Mouse (Mus musculus) granulocyte monocyte progenitor cell, adult 5-6 weeks (primary cell): ENCODE measurements around the gene Sec11a. TPM values are rescaled to one million over a fixed set of nuclear protein-coding genes. Genes with fewer than 3 reads are reported as not detected.
"Not testable (repeated sequence)": the region's sequence is repeated elsewhere in the genome, so short reads cannot be mapped to it uniquely, and the experiment has no call there.

Source experiments
- ATAC-seq: replicated peaks from 2 replicates; pipeline ENCODE4 v1.8.0; 2016; ENCODE audit warnings: mild to moderate bottlenecking, moderate TSS enrichment, inconsistent platforms; ENCODE audit not compliant: poor library complexity, severe bottlenecking
- total RNA-seq, 2 experiments: library from RNA; stranded (forward) in 1 of 2; stranded (reverse) in 1 of 2; fragments of 200-712, 200-1000 nt in 1 of 2; fragments of >200 nt in 1 of 2; fragmentation: Nextera tagmentation in 1 of 2; gene quantifications; 2 replicates each; pipeline ENCODE4 v1.2.3; 2014 to 2017

The Sec11a gene
- total RNA-seq (2014; fragmentation: Nextera tagmentation): 144 and 167 TPM in 2 replicates
- total RNA-seq (2017): 393 and 465 TPM in 2 replicates

DNA sequence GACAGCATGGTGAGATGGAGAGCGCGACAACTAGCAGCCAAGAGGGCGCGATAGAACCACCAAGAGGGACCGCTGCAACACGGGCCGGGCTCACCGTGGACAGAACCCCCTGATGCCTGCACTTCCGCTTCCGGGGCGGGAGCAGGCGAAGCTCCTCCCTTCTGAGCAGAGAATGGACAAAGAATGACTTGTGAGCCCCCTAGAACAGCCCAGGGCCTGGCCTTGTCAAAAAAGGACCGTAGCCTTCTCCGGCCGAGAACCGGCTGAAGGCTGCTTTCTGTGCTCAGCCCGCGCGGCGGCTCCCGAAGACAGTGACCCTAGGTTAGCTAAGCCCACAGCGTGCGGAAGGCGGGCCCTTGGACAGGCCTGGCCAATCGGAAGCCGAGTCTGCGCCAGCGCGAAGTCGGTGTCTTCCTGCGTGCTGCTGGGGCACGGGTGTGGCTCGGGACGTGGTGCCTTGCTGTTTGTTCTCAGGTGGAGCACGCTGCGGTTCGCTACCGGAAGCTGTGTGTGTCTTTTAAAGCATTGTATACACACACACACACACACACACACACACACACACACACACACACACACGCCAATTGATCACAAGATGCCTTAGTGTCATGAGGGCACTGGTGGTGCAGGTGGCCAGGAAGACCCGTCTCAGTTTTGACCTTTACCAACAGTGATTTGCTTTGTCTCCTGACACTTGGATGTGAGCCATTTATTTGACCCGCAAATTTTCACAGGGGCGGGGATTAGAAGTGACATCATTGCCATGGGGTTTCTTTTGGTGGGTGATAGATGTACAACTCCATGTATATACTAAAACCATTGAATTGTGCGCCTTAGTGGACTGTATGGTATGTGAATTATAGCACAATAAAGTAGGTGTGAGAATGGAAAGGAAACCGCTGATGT, at the start of gene Sec11a:
TSS of gene Sec11a (minus strand) at position 336 of the 906 bp plus-strand sequence.
- peak; percentile 96 for ATAC-seq

DNA sequence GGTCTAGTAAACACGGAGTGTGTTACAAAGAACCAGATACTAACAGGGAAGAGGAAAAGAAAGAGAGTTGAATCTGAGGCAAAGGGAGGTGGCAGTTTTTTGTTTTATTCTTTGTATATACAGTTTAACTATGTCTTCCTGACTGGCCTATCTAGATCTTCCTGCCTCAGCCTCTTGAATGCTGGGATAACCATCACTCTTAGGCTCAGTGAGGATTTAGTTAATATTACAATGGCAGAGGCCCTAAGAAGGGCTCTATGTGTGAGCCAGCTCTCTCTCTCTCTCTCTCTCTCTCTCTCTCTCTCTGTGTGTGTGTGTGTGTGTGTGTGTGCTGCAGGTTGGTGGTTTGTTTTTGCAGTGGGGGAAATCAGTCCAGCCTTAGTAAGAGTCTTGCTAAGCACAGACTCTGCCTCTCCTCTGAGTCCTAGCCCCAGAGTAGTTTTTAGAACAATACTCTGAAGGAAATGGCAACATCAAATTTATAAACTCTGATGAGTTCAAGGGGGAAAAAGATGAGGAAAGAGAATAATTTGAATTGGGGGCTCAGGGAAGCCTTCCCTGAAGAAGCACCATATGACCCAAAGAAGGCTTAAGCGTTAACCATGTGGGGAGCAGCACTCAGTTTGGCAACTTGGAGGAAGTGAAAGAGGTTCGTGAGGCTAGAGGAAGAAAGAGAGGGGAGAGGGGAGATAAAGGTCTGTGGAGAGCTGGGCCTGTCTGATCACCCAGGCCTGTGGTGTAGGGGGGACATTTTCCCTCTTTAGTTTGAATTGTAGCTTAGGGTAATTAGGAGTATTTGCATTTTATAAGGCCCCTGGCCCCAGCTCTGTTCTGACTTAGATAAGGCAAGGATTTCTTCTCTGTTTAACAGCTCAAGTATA, 47.9 kb upstream of the Sec11a start:
- peak; percentile 66 for ATAC-seq

DNA sequence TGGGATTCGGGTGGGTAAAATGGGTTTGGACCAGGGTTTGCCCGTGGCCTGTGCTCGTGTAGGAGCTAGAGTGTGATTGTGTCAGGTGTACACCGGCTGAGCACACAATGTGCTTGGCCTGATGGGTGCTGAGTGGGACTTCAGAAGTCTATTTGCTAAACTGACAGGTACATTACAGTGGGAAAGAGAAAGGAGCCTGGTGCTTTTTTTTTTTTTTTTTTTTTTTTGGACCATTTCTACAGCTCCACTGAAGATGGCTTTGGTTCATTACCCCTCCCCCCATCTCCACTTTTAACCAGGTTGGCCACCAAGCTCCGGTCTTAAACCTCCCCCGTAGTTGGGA, 47.1 kb upstream of the Sec11a start:
- no peak for ATAC-seq

DNA sequence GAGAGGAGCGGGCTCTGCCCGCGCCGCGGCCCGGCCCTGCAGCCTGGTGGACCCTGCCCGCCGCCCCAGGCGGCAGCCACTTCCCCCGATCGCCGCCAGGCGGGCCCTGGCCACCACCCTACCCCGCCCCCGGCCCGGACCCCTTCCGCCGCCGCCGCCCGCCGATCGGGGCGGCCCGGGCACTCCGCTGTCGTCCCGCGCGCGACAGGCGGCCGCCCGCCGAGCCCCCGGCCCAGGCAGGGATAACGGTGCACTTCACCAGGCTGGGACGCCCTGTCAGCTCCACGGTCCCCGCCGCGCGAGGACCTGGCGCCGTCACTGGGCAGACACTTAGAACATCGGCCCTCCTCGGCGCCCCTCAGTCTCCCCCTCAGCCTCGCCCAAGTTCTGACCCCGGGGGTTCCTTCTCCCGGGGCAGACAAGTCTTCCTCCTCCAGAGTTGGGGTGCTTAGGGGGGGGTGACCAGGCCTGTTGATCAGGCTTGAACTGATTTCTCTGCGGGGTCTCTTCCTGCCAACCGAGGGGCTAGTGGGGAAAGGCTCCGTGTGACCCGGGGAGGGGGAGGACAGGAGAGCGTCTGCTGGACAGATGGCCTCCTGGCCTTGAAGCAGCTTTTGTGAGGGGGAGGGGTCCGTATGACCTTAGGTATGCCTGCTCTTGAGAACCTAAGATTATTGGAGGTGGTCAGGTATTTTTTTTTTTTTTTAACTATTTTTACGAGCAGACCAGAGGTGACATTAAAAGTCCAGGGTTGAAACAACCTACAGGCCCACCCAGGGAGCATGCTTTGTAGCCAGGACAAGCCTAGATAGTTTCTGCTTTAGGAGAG, 46.5 kb upstream of the Sec11a start:
- ATAC-seq: peak; percentile 34

DNA sequence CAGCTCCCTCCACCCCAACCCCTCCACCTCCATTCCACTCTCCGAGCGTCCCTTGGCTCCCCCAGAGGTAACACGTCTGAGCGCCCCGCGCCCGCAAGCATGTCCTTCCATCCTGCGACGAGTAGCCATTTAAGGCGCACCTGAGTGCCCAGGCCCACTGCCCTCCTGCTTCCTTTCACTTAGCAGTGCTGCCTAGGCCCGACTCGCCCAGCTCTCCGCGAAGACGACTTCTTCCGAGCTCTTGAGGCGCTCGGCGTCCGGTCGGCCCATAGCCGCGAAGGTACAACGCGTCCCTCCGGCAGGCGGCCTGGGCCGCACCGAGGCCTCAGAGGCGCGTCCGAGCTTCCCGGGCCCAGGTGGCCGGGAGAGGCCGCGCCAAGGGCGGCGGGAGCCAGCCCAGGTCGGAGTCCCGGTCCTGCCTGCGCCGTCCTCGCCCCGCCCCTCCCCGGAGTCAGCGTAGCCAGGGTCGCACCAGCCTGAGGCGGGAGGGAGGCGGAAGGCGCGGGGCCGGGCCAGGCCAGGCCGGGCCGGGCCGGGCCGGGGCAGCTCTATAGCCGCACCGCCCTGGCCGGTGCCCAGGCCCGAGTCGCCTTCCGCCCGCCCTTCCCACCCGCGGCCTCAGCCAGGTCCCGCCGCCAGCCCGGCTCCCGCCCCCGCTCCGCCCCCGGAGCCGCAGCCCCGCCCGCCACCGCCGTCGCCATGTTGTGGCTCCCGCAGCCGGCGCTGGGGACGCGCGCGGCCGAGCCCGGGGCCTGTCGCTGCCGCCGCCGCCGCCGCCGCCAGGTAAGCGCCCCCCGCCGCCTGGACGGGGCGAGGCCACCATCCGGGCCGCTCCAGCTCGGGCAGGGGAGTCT, 45.6 kb upstream of the Sec11a start, which contains the start of gene Zfp592:
TSS of gene Zfp592 (plus strand) at position 702 of the 854 bp plus-strand sequence.
- peak; percentile 39 for ATAC-seq

DNA sequence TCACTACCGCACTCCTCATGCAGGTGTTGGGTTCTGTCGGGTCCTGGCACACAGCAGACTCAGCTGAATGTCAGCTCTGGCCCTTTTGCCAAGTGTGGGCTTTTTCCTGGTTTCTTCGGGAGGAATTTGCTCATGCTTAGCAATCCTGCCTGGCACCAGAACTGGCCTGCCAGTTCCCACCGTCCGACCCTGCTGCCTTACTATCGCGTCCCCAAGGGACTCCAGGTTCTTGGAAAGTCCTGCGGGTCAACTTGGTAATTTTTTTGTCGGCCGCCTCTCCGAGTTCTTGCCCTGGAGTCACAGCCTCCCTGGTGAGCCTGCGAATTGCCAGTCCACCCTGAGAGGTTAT, 45.0 kb upstream of the Sec11a start:
- no peak for ATAC-seq

DNA sequence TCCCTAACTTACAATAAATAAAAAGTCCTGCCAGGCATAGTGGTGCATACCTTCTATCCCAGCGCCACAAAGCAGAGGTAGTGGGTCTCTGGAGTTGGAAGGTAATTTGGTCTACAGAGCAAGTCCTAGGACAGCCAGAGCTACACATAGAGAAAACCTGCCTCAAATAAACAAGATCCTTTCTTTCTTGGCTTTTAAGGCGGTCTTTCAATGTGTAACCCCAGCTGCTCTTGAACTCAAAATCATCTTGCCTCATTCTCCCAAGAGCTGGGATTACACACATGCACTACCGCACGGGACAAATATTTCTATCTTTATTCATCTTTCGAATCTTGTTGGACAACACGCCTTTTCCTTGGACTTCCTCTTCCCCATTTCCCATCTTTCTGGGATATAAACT, 44.5 kb upstream of the Sec11a start:
- no peak for ATAC-seq

DNA sequence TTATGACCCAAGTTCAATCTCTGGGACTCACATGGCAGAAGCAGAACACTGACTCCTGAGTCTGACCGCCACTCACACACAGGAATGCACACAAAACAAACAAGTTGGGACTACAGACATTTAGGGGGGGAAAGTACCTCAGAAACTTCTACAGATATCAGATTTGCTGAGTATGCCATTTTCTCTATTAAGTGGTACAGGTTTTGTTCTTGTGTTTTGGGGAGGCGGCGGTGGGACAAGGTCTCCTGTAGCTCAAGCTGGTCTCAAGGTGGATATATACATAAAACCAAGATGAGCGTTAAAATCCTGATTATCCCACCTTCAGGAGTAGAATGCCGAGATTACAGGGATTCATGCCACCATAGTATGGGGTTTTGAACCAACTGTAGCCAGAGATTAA, 44.0 kb upstream of the Sec11a start:
- ATAC-seq: no peak

DNA sequence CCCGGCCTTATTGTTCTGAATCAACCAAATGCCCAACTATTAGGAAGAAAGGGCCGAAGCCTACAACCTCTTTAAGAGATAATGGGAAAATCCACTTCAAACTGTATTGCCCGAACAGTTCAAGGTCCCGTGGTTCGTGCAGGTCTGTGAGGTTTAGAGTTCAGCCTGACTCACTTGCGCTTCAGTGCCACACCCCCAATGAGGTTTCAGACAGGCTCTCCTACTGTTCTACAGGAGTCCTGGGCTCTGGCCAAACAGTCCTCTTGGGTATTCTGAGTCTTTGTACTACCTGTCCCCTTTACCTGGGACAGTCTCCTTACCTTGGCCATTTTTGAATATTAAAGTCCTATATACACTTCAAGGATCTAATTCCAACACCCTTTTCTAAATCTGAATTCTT, 42.7 kb upstream of the Sec11a start:
- no peak for ATAC-seq

DNA sequence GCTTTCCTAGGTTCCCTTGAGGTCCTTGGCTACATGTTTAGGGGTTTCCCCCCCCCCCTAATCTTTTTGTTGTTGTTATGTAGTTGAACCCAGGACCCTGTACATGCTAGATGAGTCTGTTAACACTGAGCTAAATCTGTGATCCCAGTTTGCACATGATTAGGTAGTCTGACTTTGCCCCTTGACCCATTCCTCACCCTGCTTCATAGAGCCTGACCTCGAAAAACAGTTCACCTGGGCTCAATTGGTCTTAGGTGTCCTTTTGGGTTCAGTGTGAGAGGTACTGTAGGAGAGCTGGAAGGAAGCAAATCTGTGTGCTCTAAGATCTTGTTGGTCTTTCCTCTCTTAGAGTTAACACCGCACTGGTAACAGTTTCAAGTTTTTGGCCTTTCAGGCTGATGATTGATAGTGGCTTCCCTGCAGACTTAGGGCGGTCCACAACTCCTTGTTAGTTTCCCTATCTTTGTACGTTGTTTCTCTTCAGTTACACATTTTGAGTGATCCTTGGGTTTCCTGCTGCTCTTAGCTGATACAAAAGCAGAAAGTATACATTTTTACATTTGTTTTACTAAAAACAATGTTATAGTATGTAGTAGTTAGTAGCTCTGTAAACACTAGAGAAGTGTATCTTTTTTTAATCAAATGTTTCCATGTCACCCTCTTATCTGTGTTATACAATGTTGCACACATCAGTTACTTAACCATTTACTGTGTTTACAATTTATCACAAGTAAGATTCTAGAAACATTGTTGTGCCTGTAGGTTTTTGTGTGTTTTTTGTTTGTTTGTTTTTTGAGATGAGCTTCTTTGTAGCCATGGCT, 40.4 kb upstream of the Sec11a start:
- no peak for ATAC-seq

DNA sequence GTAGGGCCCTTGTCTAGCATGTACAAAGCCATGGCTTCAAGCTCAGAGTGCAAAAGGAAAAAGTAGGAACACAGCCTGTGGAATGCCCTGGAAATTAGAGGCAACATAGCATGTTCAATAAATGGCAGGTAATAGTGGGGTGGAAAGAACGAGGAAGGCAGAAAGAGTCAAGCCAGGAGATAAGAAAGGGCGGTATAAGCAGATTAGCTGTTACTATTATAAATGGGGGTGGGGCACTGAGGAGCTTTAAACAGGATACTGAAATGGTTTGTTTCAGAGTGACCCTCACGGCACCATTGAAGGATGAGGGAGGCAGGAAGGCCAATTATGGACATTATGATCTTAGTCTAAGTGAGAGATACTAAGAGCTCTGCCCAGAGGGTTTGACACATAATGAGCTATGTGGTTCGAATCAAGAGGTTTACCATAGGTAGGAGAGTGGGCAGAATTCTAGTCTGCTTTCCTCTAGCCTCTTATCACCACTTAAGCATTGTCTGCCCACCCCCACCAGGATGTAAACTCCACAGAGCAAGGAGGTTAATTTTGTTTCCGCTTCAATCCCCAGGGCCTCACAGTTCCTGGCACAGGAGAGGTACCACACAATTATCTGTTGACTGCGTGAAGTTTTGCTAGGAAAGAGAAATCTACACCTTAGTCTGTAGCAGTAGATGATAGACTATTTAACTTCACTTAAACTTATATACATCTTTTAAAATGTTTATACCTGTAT, 39.0 kb upstream of the Sec11a start:
- ATAC-seq: no peak

DNA sequence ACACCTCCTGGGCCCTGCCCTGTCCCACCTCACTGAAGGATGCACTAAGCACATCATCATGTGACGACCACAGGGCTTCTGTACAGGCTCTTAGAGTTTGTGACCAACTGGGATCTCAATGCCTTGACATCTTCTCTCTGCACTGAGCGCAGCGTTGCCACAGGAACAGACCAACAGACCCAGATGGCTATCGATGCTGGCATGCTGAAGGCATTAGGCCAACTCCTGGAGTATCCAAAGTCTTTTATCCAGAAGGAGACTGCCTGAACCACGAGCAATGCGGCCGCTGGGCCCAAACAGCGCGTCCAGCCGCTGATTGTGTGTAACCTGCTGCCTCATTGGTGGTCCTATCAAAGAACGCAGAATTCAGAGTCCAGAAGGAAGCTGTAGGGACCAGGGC, 33.0 kb upstream of the Sec11a start:
- no peak for ATAC-seq

DNA sequence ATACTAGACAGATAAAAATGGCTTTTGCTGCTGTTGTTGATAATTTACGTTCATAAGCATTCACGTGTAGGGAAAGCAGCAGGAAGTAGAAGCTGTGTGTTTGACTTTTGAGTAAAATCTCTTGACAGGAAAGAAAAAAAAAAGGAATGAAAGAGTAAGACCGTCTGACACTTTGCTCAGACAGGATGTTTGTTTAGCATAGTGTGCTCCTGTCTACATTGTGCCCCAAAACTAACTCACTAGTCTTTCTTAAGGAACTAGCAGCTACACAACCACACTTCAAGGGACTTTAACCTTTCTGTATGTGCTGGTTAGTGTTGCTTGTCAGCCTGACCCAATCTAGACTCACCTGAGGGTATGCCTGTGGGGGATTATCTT, 26.0 kb upstream of the Sec11a start:
- ATAC-seq: not testable (repeated sequence)

DNA sequence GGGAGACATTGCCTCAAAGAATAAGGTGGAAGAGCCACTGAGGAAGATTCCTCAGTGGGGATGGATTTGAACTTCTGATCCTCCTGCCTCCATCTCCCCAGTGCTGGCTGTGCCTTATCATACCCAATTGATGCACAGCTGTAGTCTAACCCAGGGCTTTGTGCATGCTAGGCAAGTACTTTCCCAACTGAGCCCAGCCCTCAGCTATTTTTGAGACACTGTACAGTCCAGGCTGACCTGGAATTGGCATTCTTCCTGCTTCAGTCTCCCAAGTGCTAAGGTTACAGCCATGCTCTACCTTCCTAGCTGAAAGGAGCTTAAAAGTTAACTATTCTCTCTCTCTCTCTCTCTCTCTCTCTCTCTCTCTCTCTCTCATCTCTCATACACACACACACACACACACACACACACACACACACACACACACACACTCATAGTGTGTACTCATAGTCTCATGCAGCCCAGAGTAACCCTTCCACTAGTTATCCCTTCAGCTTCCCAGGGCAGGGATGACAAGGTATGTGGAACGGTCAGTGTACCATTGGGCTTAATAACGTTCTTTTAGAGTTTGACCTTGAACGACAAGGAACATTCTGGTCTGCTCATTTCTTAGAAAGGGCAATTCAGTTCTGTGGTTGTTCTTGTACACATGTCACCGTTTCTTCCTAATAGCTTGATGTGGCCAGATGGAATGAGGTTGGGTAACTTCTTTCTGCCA, 25.5 kb upstream of the Sec11a start:
- not testable (repeated sequence) for ATAC-seq

DNA sequence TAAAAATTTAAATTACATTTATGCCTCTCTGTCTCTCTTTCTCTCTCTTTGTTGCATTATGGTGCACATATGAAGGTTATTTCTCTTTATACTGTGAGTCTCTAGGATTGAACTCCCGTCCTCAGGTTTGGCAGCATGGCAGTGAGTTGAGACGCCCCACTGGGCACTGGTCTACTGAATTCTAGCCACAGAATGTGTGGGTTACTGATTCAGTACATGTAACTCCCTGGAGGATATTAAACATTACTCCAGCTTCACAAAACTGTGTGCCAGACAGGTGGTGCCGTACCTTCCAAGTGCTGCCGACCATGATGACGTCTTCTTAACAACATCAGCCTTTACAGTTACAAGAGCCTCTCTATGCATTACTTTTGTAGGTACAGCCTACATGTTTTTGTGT, 24.5 kb upstream of the Sec11a start:
- ATAC-seq: no peak

DNA sequence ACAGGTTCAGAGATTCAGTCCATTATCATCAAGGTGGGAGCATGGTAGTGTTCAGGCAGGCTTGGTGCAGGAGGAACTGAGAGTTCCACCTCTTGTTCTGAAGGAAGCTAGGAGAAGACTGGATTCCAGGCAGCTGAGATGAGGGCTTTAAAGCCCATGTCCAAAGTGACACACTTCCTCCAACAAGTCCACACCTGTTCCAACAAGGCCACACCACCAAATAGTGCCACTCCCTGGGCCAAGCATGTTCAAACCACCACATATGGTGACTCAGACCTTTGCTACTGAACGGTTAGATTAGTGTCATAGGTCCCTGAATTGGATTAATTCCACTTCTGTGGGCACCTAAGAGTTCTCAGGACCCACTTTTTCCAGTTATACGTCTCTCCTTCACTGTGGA, 23.8 kb upstream of the Sec11a start:
- ATAC-seq: no peak

DNA sequence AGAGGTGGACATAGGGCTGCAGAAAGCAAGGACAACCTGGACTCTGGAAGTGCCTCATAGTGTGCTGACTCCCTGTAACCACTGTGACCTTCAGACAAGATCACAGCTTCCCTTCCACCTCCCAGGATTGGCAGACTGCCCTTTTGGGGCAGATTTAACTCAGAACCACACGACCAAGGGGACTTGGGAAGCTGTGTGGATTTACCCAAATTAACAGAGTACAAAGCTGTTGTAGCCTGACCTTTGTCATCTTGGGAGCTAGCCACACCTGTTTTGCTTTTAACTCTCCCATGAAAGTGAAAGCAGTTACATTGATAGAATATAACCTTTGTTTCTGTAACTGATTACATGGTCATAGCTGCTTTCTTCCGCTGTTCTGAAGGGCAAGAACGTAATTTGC, 23.3 kb upstream of the Sec11a start:
- ATAC-seq: no peak
